Mouse (Mus musculus): ENCODE data around the gene Chrm1. TPM values are rescaled to one million over a fixed set of nuclear protein-coding genes. Genes with fewer than 3 reads are reported as not detected.
A peak's percentile ranks its signal among the peaks of the same experiment; 100 is the strongest.
"Not testable (repeated sequence)": the region's sequence is repeated elsewhere in the genome, so short reads cannot be mapped to it uniquely, and the experiment has no call there.

Chrm1 gene
- polyA plus RNA-seq, 1 experiment from 2014 or later: 0.66 TPM

- peak; percentile 93 for ATAC-seq
- H3K27ac ChIP-seq (ENCODE audit: low read depth, low read length): peak overlapping the region; percentile 85
- H3K9me3 ChIP-seq (ENCODE audit: control insufficient read depth, low read length): no peaks in the 10 kb centered on the region
- peaks cover 23% of the 10 kb centered on the region for H3K4me1 ChIP-seq (ENCODE audit: control insufficient read depth, insufficient read depth, low read depth, low read length)
- H3K27me3 ChIP-seq (replicated peaks; ENCODE audit: control insufficient read depth, insufficient read depth, low read length): no peaks in the 10 kb centered on the region
- WGBS: under 1% methylated on average over 48 of the region's 51 CpGs
- H3K9ac ChIP-seq (ENCODE audit: low read depth, low read length): peak overlapping the region; percentile 75
- H3K4me3 ChIP-seq (ENCODE audit: low read length): peak overlapping the region; percentile 50
- peak overlapping the region; percentile 58 for H3K4me2 ChIP-seq (ENCODE audit: low read length)
- H3K36me3 ChIP-seq (ENCODE audit: control insufficient read depth, insufficient read depth, low read length): peaks cover 17% of the 10 kb centered on the region
Observed at GRCm38 (mm10) chr19:8713306-8713996, 49.9 kb downstream of the Chrm1 start.

GRCm38 (mm10) chr19:8713997-8714652 is 50.5 kb downstream of the Chrm1 start:
- peak overlapping the region; percentile 85 for H3K27ac ChIP-seq (ENCODE audit: low read depth, low read length)
- H3K36me3 ChIP-seq (ENCODE audit: control insufficient read depth, insufficient read depth, low read length): peaks cover 11% of the 10 kb centered on the region
- H3K4me3 ChIP-seq (ENCODE audit: low read length): peak overlapping the region; percentile 50
- peaks cover 23% of the 10 kb centered on the region for H3K4me1 ChIP-seq (ENCODE audit: control insufficient read depth, insufficient read depth, low read depth, low read length)
- peak overlapping the region; percentile 58 for H3K4me2 ChIP-seq (ENCODE audit: low read length)
- WGBS: 7% methylated on average over 13 of the region's 13 CpGs
- peak; percentile 31 for ATAC-seq
- peak overlapping the region; percentile 75 for H3K9ac ChIP-seq (ENCODE audit: low read depth, low read length)
- H3K9me3 ChIP-seq (ENCODE audit: control insufficient read depth, low read length): no peaks in the 10 kb centered on the region
- H3K27me3 ChIP-seq (replicated peaks; ENCODE audit: control insufficient read depth, insufficient read depth, low read length): no peaks in the 10 kb centered on the region

- no peak overlapping the region for H3K4me3 ChIP-seq (ENCODE audit: low read length)
- no peaks in the 10 kb centered on the region for H3K9me3 ChIP-seq (ENCODE audit: control insufficient read depth, low read length)
- WGBS: 73% methylated on average over 10 of the region's 10 CpGs
- peaks cover 7% of the 10 kb centered on the region for H3K36me3 ChIP-seq (ENCODE audit: control insufficient read depth, insufficient read depth, low read length)
- peaks cover 23% of the 10 kb centered on the region for H3K4me1 ChIP-seq (ENCODE audit: control insufficient read depth, insufficient read depth, low read depth, low read length)
- no peak overlapping the region for H3K4me2 ChIP-seq (ENCODE audit: low read length)
- no peaks in the 10 kb centered on the region for H3K27me3 ChIP-seq (replicated peaks; ENCODE audit: control insufficient read depth, insufficient read depth, low read length)
- H3K27ac ChIP-seq (ENCODE audit: low read depth, low read length): no peak overlapping the region
- H3K9ac ChIP-seq (ENCODE audit: low read depth, low read length): no peak overlapping the region
- ATAC-seq: no peak
Observed at GRCm38 (mm10) chr19:8714653-8715481, 51.3 kb downstream of the Chrm1 start.

DNA sequence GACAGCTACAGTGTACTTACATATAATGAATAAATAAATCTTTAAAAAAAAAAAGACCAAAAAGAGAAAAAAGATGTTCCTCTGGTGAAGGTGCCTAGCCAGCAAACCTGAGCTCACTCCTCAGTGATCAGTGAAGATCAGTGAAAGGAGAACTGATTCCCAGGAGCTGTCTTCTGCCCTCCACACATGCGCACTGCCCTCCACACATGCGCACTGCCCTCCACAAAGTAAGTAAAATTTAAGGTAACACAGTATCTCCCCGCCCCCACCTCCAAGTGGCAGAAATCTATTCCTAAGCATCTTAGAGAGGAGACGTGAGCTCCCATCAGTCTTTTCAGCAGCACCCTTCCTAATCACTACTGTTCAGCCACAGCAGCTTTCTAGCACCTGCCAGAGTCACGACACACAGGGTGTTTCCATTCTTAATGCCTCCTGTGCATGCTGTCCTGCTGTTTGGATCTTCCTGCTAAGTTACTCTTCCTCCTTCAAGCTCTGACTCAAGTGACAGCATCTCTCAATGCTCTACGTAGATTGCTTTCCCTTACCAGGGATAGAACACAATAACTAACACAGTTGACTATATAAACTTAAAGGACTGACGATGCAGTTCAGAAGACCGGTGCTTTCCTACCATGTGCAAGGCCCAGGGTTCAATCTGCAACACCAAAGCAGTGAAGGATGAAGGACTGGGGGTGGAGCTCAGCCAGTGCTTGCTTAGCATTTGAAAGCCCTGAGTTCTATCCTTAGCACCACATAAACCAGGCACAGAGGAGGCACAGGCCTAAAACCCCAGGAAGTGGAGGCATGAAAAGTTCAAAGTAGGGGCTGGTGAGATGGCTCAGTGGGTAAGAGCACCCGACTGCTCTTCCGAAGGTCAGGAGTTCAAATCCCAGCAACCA is 52.5 kb downstream of the Chrm1 start:
- 62% methylated on average over 10 of the region's 10 CpGs for WGBS
- H3K36me3 ChIP-seq (ENCODE audit: control insufficient read depth, insufficient read depth, low read length): peaks cover 5% of the 10 kb centered on the region; the same call in 1 of the 2 replicates
- no peak overlapping the region for H3K4me3 ChIP-seq (ENCODE audit: low read length)
- no peak for ATAC-seq
- no peaks in the 10 kb centered on the region for H3K9me3 ChIP-seq (ENCODE audit: control insufficient read depth, low read length)
- H3K9ac ChIP-seq (ENCODE audit: low read depth, low read length): no peak overlapping the region
- H3K4me1 ChIP-seq (ENCODE audit: control insufficient read depth, insufficient read depth, low read depth, low read length): peaks cover 18% of the 10 kb centered on the region
- no peak overlapping the region for H3K4me2 ChIP-seq (ENCODE audit: low read length)
- H3K27ac ChIP-seq (ENCODE audit: low read depth, low read length): no peak overlapping the region
- no peaks in the 10 kb centered on the region for H3K27me3 ChIP-seq (replicated peaks; ENCODE audit: control insufficient read depth, insufficient read depth, low read length)

GRCm38 (mm10) chr19:8716767-8717475 is 53.3 kb downstream of the Chrm1 start:
- Histone ChIP-seq H3K27ac (ENCODE audit: low read depth, low read length) (no peak overlapping the region), H3K9me3 (ENCODE audit: control insufficient read depth, low read length) (no peaks in the 10 kb centered on the region), H3K4me2 (ENCODE audit: low read length) (no peak overlapping the region), H3K4me1 (ENCODE audit: control insufficient read depth, insufficient read depth, low read depth, low read length) (peaks cover 19% of the 10 kb centered on the region), H3K36me3 (ENCODE audit: control insufficient read depth, insufficient read depth, low read length) (peaks cover 3% of the 10 kb centered on the region; the same call in 1 of the 2 replicates), H3K9ac (ENCODE audit: low read depth, low read length) (no peak overlapping the region), H3K27me3 (replicated peaks; ENCODE audit: control insufficient read depth, insufficient read depth, low read length) (no peaks in the 10 kb centered on the region), H3K4me3 (ENCODE audit: low read length) (no peak overlapping the region)
- WGBS: 71% methylated on average over 8 of the region's 10 CpGs
- ATAC-seq: no peak

- no peak overlapping the region for H3K9ac ChIP-seq (ENCODE audit: low read depth, low read length)
- WGBS: 66% methylated on average over 3 of the region's 3 CpGs
- peaks cover 20% of the 10 kb centered on the region for H3K4me1 ChIP-seq (ENCODE audit: control insufficient read depth, insufficient read depth, low read depth, low read length)
- no peaks in the 10 kb centered on the region for H3K9me3 ChIP-seq (ENCODE audit: control insufficient read depth, low read length)
- H3K27ac ChIP-seq (ENCODE audit: low read depth, low read length): no peak overlapping the region
- H3K4me2 ChIP-seq (ENCODE audit: low read length): no peak overlapping the region
- H3K36me3 ChIP-seq (ENCODE audit: control insufficient read depth, insufficient read depth, low read length): peaks cover 2% of the 10 kb centered on the region; the same call in 1 of the 2 replicates
- H3K27me3 ChIP-seq (replicated peaks; ENCODE audit: control insufficient read depth, insufficient read depth, low read length): no peaks in the 10 kb centered on the region
- H3K4me3 ChIP-seq (ENCODE audit: low read length): no peak overlapping the region
- ATAC-seq: no peak
Observed at GRCm38 (mm10) chr19:8718357-8718756, 54.8 kb downstream of the Chrm1 start.

DNA sequence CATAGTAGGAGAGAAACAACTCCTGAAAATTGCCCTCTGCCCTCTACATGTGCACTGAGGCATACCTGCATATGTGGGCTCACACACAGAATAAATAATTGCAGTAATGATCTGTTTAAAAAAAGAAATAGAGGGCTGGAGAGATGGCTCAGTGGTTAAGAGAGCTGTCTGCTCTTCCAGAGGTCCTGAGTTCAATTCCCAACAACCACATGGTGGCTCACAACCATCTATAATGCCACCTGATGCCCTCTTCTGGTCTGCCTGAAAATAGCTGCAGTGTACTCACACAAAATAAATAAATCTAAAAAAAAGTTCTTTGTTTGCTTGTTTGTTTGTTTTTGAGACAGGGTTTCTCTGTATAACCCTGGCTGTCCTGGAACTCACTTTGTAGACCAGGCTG is 55.4 kb downstream of the Chrm1 start:
- not testable (repeated sequence) for H3K27ac ChIP-seq (ENCODE audit: low read depth, low read length); H3K9me3 ChIP-seq (ENCODE audit: control insufficient read depth, low read length); ATAC-seq; H3K4me3 ChIP-seq (ENCODE audit: low read length); H3K4me2 ChIP-seq (ENCODE audit: low read length); H3K36me3 ChIP-seq (ENCODE audit: control insufficient read depth, insufficient read depth, low read length); H3K27me3 ChIP-seq (replicated peaks; ENCODE audit: control insufficient read depth, insufficient read depth, low read length); H3K9ac ChIP-seq (ENCODE audit: low read depth, low read length)
- H3K4me1 ChIP-seq (ENCODE audit: control insufficient read depth, insufficient read depth, low read depth, low read length): peaks cover 17% of the 10 kb centered on the region

DNA sequence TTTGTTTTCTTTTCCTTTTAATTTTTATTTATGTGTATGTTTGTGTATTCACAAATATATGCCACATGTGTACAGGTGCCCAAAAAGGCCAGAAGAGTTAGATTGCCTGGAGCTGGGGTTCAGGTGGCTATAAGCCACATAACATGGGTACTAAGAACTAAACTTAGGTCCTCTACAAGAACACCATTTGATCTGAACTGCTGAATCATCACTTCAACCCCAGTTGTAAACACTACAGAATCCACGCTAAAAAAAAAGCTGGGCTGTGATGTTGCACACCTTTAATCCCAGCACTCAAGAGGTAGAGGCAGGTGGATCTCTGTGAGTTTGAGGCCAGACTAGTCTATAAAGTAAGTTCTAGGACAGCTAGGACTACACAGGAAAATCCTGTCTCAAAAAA is 57.8 kb downstream of the Chrm1 start:
- ATAC-seq: no peak
- Histone ChIP-seq H3K27ac (ENCODE audit: low read depth, low read length) (no peak overlapping the region), H3K4me1 (ENCODE audit: control insufficient read depth, insufficient read depth, low read depth, low read length) (peaks cover 31% of the 10 kb centered on the region), H3K9me3 (ENCODE audit: control insufficient read depth, low read length) (no peaks in the 10 kb centered on the region), H3K36me3 (ENCODE audit: control insufficient read depth, insufficient read depth, low read length) (peaks cover 18% of the 10 kb centered on the region), H3K4me2 (ENCODE audit: low read length) (peak overlapping the region; percentile 58), H3K27me3 (replicated peaks; ENCODE audit: control insufficient read depth, insufficient read depth, low read length) (no peaks in the 10 kb centered on the region), H3K9ac (ENCODE audit: low read depth, low read length) (peak overlapping the region; percentile 43), H3K4me3 (ENCODE audit: low read length) (peak overlapping the region; percentile 84)
- 85% methylated on average over 1 of the region's 1 CpGs for WGBS
